Mouse (Mus musculus) heart, embryonic 14.5 days (tissue): ENCODE data around the gene Rnls. TPM values are rescaled to one million over a fixed set of nuclear protein-coding genes. Genes with fewer than 3 reads are reported as not detected.

ENCODE experiments used
- ATAC-seq: fragments of 200-750 bp; cut with Nextera tagmentation; 2 replicates; pipeline ENCODE4 v1.8.0; 2017; ENCODE audit warnings: low read depth, moderate TSS enrichment; ENCODE audit not compliant: insufficient number of reproducible peaks, insufficient read depth, low FRiP score
- H3K27ac ChIP-seq, 2 experiments: fragments of 200-500 bp in 1 of 2; fragments of 300-500 bp in 1 of 2; sonication (generic) in 1 of 2; replicated peaks in 1 of 2; 2 replicates each; pipeline ENCODE4 v1.5.1; 2012 to 2014; ENCODE audit warnings: low read depth in 2 of 2, low read length in 2 of 2, control low read depth in 1 of 2, mild to moderate bottlenecking in 1 of 2, mixed read lengths in 1 of 2; ENCODE audit not compliant: control insufficient read depth in 1 of 2, insufficient read depth in 1 of 2
- H3K27me3 ChIP-seq: fragments of 300-500 bp; sonication (generic); 2 replicates; pipeline ENCODE4 v1.6.1; 2014; ENCODE audit warnings: mild to moderate bottlenecking, low read length, control low read depth; ENCODE audit not compliant: control insufficient read depth, insufficient read depth
- H3K36me3 ChIP-seq: fragments of 300-500 bp; sonication (generic); 2 replicates; pipeline ENCODE4 v1.6.1; 2014; ENCODE audit warnings: mild to moderate bottlenecking, control low read depth, low read length, mixed read lengths; ENCODE audit not compliant: control insufficient read depth, insufficient read depth
- H3K4me1 ChIP-seq, 2 experiments: fragments of 200-500 bp in 1 of 2; fragments of 300-500 bp in 1 of 2; sonication (generic) in 1 of 2; 2 replicates each; pipeline ENCODE4 v1.6.1; 2012 to 2014; ENCODE audit warnings: low read length in 2 of 2, control low read depth in 1 of 2, mixed read lengths in 1 of 2; ENCODE audit not compliant: control insufficient read depth in 2 of 2, insufficient read depth in 2 of 2
- H3K4me2 ChIP-seq: fragments of 300-500 bp; sonication (generic); 2 replicates; pipeline ENCODE4 v1.6.1; 2014; ENCODE audit warnings: mild to moderate bottlenecking, low read length
- H3K4me3 ChIP-seq, 2 experiments: fragments of 200-500 bp in 1 of 2; fragments of 300-500 bp in 1 of 2; sonication (generic) in 1 of 2; 2 replicates each; pipeline ENCODE4 v1.5.1; 2012 to 2014; ENCODE audit warnings: low read length in 2 of 2, mild to moderate bottlenecking in 2 of 2, control low read depth in 1 of 2, low read depth in 1 of 2, moderate library complexity in 1 of 2; ENCODE audit not compliant: control insufficient read depth in 1 of 2, insufficient read depth in 1 of 2
- H3K9ac ChIP-seq: fragments of 300-500 bp; sonication (generic); 2 replicates; pipeline ENCODE4 v1.6.1; 2014; ENCODE audit warnings: mild to moderate bottlenecking, low read length
- H3K9me3 ChIP-seq: fragments of 300-500 bp; sonication (generic); 2 replicates; pipeline ENCODE4 v1.6.1; 2016; ENCODE audit warnings: low read length, control low read depth; ENCODE audit not compliant: control insufficient read depth
- WGBS: fragments of 180-500 bp; shearing (Covaris S2); extraction: QIAGEN DNeasy Blood & Tissue Kit; methylation state at CpG from one replicate; pipeline ENCODE4 v1.1.7; 2014; 5-methylcytosine and 5-hydroxymethylcytosine counted together
- polyA plus RNA-seq: library from polyadenylated mRNA; unstranded; fragments of >200 nt; fragmentation: Nextera tagmentation; extraction: Ambion mirVana; gene quantifications from 2 replicates; pipeline ENCODE4 v1.2.1, GENCODE M21; 2014

Gene Rnls
- polyA plus RNA-seq, 1 experiment from 2014 or later: 11.5 TPM

DNA sequence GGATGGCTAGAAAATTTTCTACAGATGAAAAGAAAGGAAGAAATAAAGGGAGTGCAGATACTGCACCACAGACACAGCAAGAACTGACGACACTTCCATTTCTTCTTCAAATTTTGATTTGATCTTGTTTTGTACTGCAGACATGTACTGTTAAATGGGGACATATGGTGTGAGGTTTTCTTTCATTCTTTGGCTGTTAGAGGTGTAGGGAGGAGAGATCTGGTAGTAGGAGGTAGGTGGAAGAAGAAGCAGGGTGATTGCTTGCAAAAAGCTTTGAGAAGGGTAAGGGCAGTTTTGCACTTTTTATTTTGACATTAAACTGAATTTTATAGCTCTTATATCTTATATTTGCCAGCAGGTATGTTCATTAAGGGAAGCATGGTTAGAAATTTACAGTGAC, 115.7 kb downstream of the Rnls start:
- no peak for ATAC-seq
- no peak overlapping the region for H3K9ac ChIP-seq
- no peak overlapping the region for H3K4me2 ChIP-seq
- H3K9me3 ChIP-seq: no peaks in the 10 kb centered on the region
- H3K4me3 ChIP-seq: no peak overlapping the region
- H3K4me1 ChIP-seq: no peaks in the 10 kb centered on the region
- H3K27me3 ChIP-seq: no peaks in the 10 kb centered on the region
- no peak overlapping the region for H3K27ac ChIP-seq
- no peaks in the 10 kb centered on the region for H3K36me3 ChIP-seq
- WGBS: 82% methylated on average over 1 of the region's 1 CpGs

DNA sequence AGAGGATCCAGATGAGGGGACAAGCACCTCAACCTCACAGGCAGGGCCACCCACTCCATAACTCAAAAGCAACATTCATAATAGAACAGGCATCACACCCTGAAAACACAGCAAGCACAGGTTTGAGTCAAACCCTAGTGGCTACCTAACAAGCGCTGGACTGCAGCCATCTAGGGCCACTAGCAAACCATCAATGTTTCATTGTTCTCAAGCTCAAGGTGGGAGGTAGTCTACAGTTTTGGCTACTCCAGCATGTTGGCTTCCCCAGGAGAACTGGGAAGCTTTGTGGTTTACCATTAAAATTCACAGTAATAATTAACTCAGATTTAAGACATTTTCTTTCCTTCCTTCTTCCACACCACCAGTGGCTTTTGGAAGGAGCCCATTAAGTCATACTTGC, 118.4 kb downstream of the Rnls start:
- H3K4me3 ChIP-seq: no peak overlapping the region
- H3K9ac ChIP-seq: no peak overlapping the region
- 82% methylated on average over 1 of the region's 1 CpGs for WGBS
- H3K36me3 ChIP-seq: no peaks in the 10 kb centered on the region
- no peak overlapping the region for H3K4me2 ChIP-seq
- no peak overlapping the region for H3K27ac ChIP-seq
- no peaks in the 10 kb centered on the region for H3K9me3 ChIP-seq
- H3K4me1 ChIP-seq: no peaks in the 10 kb centered on the region
- ATAC-seq: no peak
- H3K27me3 ChIP-seq: no peaks in the 10 kb centered on the region

DNA sequence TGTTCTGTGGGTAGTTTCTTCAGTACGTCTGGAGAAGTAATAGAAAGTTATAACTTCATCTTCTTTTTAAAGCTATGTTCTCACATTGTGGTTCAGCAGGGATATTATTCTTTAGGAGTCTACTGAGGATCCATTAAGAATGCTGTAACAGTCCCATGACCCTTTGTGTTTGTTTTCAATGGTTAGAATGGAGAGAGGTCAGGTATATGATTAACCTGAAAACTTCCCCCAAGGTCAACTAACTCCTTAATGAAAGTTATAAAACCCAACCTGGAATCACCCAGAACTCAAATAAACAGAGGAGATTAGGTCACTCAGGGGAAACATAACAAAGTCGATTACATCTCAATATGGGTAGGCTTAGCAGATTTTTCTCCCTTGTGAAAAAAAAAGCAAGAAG, 120.5 kb downstream of the Rnls start:
- WGBS: 68% methylated on average over 2 of the region's 2 CpGs
- no peak overlapping the region for H3K27ac ChIP-seq
- no peak overlapping the region for H3K4me2 ChIP-seq
- H3K9ac ChIP-seq: no peak overlapping the region
- no peaks in the 10 kb centered on the region for H3K4me1 ChIP-seq
- H3K27me3 ChIP-seq: no peaks in the 10 kb centered on the region
- H3K4me3 ChIP-seq: no peak overlapping the region
- no peaks in the 10 kb centered on the region for H3K9me3 ChIP-seq
- no peaks in the 10 kb centered on the region for H3K36me3 ChIP-seq
- no peak for ATAC-seq

DNA sequence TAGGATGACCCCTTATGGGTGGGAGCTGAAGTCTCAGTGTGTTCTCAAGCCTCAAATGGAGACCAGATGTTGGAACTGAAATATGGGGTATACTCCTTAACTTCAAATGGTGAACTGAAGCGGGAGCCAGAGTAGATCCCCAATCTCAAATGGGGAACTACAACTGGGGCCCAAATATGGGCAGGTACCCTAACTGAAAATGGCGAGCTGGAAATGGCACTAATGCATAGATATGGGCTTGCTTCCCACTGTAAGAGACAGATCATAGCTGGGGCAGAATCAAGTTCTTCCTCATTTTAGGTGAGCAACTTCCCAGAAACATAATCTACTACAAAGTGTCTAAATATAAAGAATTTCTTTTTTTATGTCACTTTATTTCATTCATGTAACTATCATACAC, 121.9 kb downstream of the Rnls start:
- WGBS: 85% methylated on average over 2 of the region's 2 CpGs
- no peak overlapping the region for H3K4me3 ChIP-seq
- H3K9ac ChIP-seq: no peak overlapping the region
- no peaks in the 10 kb centered on the region for H3K27me3 ChIP-seq
- H3K9me3 ChIP-seq: no peaks in the 10 kb centered on the region
- no peak overlapping the region for H3K4me2 ChIP-seq
- ATAC-seq: no peak
- H3K27ac ChIP-seq: no peak overlapping the region
- H3K36me3 ChIP-seq: no peaks in the 10 kb centered on the region
- no peaks in the 10 kb centered on the region for H3K4me1 ChIP-seq

DNA sequence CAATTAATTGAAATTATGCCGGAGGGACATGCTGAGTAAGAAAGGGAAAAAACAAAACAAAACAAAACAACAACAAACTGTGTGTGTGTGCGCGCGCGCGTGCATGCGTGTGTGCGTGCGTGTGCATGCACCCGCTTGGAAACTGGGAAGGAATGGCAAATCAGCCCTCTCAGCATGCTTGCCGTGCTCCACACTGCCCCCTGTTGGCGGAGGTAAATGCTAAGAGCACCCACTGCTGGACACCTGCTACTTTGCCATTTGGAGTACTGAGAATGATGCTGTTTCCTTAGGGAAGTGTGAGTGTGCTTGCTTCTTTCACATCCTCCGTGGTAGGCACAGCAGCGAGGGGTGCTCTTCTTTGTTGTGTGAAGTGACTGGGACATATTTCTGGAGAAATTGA, 124.1 kb downstream of the Rnls start:
- no peak for ATAC-seq
- Histone ChIP-seq H3K27ac (no peak overlapping the region), H3K9me3 (no peaks in the 10 kb centered on the region), H3K9ac (no peak overlapping the region), H3K27me3 (no peaks in the 10 kb centered on the region), H3K4me1 (no peaks in the 10 kb centered on the region), H3K4me2 (no peak overlapping the region), H3K36me3 (no peaks in the 10 kb centered on the region), H3K4me3 (no peak overlapping the region)
- WGBS: 78% methylated on average over 14 of the region's 14 CpGs

DNA sequence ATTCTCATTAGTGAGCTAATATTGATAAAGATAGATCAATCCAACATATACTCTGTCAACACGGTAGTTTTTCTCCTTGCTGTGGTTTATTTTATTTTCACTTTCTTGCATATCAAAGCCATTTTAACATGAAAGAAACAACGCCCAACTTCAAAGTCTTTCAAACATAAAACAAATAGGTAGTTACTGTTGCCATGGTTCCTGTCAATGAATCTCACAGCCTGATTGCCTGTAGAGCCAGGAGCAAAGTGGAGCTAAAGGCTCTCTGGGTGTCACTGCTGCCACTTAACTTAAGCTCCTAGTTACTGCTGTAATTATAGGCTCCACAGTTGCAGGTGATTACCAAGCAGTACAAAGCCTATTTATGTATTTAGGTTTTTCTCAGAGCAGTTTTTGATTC, 126.8 kb downstream of the Rnls start:
- H3K36me3 ChIP-seq: no peaks in the 10 kb centered on the region
- 30% methylated on average over 2 of the region's 2 CpGs for WGBS
- no peak overlapping the region for H3K4me3 ChIP-seq
- H3K27me3 ChIP-seq: no peaks in the 10 kb centered on the region
- no peak overlapping the region for H3K9ac ChIP-seq
- no peak overlapping the region for H3K27ac ChIP-seq
- no peak for ATAC-seq
- no peaks in the 10 kb centered on the region for H3K4me1 ChIP-seq
- no peaks in the 10 kb centered on the region for H3K9me3 ChIP-seq
- H3K4me2 ChIP-seq: no peak overlapping the region

DNA sequence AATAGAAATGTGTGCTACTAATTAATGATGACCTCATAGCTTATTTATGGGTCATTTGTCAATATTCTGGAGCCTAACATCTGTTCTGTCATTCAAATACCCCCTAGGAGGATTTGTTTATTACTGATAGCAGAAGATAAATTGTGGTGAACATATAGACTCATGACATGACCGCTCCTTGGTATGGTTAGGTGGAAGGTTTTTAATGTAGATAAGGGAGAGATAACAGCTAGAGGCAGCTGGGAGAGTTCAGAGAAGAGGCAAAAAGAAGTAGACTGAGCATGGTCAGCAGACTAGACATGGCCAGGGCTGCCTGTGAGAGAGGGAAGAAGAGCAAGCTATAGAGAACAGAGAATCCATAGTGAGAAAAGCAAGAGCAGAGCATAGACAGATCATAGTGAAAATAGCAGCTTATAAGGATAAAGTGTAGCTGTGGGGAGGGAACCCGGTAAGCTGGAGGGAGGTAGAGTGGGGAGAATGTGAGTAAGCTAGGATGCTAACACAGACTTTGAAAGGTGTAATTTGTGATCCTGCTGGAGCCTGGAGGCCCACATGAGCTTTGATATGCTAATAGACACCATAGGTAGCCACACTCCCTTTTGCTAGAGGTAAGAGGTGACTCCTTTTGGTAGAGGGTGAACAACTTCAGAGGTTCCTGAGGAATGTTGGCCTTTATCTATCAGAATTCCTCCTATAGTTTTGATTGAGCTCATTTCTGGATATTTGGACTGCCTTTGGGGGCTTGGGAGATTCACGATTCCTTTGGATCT, 127.7 kb downstream of the Rnls start:
- Histone ChIP-seq H3K4me3 (no peak overlapping the region), H3K4me1 (no peaks in the 10 kb centered on the region), H3K36me3 (no peaks in the 10 kb centered on the region), H3K27me3 (no peaks in the 10 kb centered on the region), H3K9me3 (no peaks in the 10 kb centered on the region), H3K9ac (no peak overlapping the region), H3K4me2 (no peak overlapping the region), H3K27ac (no peak overlapping the region)
- WGBS: 35% methylated on average over 3 of the region's 3 CpGs
- no peak for ATAC-seq

DNA sequence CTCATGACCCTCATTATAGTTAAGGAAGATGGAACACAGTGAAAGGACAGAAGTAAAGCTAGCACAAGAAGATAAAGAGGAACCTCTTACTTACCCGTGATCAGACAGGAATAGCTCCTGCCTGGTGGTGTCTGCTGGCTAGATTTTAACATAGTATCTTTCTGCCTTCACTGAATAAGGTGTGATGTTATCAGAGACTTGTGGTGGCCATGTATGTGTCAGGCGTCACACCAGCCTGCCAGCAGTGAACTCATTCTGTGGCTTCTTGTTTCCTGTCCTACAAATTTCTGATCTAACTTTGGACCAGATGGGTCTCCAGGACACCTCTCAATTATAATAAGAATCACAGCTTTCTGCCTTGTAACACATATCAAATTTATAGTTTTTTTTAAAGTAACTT, 129.7 kb downstream of the Rnls start:
- no peak for ATAC-seq
- H3K4me1 ChIP-seq: no peaks in the 10 kb centered on the region
- WGBS: 37% methylated on average over 2 of the region's 2 CpGs

More for the DNA sequence above, 129.7 kb downstream of the Rnls start:
- Histone ChIP-seq H3K4me3 (no peak overlapping the region), H3K4me2 (no peak overlapping the region), H3K9ac (no peak overlapping the region), H3K27me3 (no peaks in the 10 kb centered on the region), H3K9me3 (no peaks in the 10 kb centered on the region), H3K27ac (no peak overlapping the region), H3K36me3 (no peaks in the 10 kb centered on the region)
